Mouse (Mus musculus) heart, adult 2 months (tissue): ENCODE results near the gene H2al1i. TPM values are rescaled to one million over a fixed set of nuclear protein-coding genes. Genes with fewer than 3 reads are reported as not detected.

Experiments used
- DNase-seq, 2 experiments: peaks; one replicate each; pipeline ENCODE4 v3.0.0; 2021
- H3K27ac ChIP-seq: fragments of 200-600 bp; 2 replicates; pipeline ENCODE4 v1.8.1; 2022
- H3K27me3 ChIP-seq: fragments of 200-500 bp; 2 replicates; pipeline ENCODE4 v1.6.1; 2012; ENCODE audit warnings: mild to moderate bottlenecking, low read length, inconsistent platforms, mixed read lengths; ENCODE audit not compliant: control insufficient read depth, insufficient read depth
- H3K36me3 ChIP-seq: fragments of 200-500 bp; 2 replicates; pipeline ENCODE4 v1.6.1; 2012; ENCODE audit warnings: low read length, inconsistent platforms; ENCODE audit not compliant: control insufficient read depth, insufficient read depth
- H3K4me1 ChIP-seq: fragments of 200-500 bp; 2 replicates; pipeline ENCODE4 v1.6.1; 2011; ENCODE audit warnings: low read length; ENCODE audit not compliant: control insufficient read depth, insufficient read depth
- H3K4me3 ChIP-seq: fragments of 200-600 bp; 2 replicates; pipeline ENCODE4 v1.8.1; 2022
- H3K79me2 ChIP-seq: fragments of 200-500 bp; replicated peaks from 2 replicates; pipeline ENCODE4 v1.6.1; 2012; ENCODE audit warnings: mild to moderate bottlenecking, inconsistent platforms, low read length, moderate library complexity, mixed read lengths; ENCODE audit not compliant: control insufficient read depth, insufficient read depth
- H3K9ac ChIP-seq: fragments of 200-500 bp; 2 replicates; pipeline ENCODE4 v1.6.1; 2012; ENCODE audit warnings: low read depth, mild to moderate bottlenecking, control low read depth, inconsistent platforms, low read length, mixed read lengths
- CTCF ChIP-seq: fragments of 200-600 bp; IDR thresholded peaks from 2 replicates; pipeline ENCODE4 v1.8.1; 2022; ENCODE audit warnings: antibody characterized with exemption, mild to moderate bottlenecking, moderate library complexity
- EP300 ChIP-seq: fragments of 200-500 bp; IDR thresholded peaks from 2 replicates; pipeline ENCODE4 v1.6.1; 2011; ENCODE audit warnings: low read depth, low read length, control low read depth; ENCODE audit not compliant: insufficient read depth
- POLR2A ChIP-seq: fragments of 200-500 bp; IDR thresholded peaks from 2 replicates; pipeline ENCODE4 v1.6.1; 2011; ENCODE audit warnings: mild to moderate bottlenecking, low read depth, low read length, control low read depth; ENCODE audit not compliant: insufficient read depth
- WGBS: fragments of 180-500 bp; shearing (Covaris S2); methylation state at CpG from one replicate; pipeline ENCODE4 v1.1.7; 2018; 5-methylcytosine and 5-hydroxymethylcytosine counted together
- intact Hi-C: fragments of 180-260 bp; cut with DNase I; formaldehyde crosslinking; loops from one replicate; pipeline ENCODE4 v1.15.1; 2025
- polyA plus RNA-seq: library from polyadenylated mRNA; depleted of rRNA; stranded (reverse); fragments of >200 nt; gene quantifications from 2 replicates; pipeline ENCODE4 v1.2.3, GENCODE M21; 2012; rRNA removed
- total RNA-seq, 2 experiments: library from RNA; stranded (reverse); gene quantifications; 2 replicates each; pipeline ENCODE4 v1.2.3; 2021

Gene H2al1i
- total and polyA plus RNA-seq, 3 experiments, result not detected

GRCm38 (mm10) chrX:11360823-11361222 is 36.4 kb downstream of the H2al1i start:
- WGBS, result 81% methylated on average over 6 of the region's 6 CpGs
- Histone ChIP-seq H3K9ac (no peak overlapping the region), H3K4me1 (no peaks in the 10 kb centered on the region), H3K79me2 (no peaks in the 10 kb centered on the region), H3K36me3 (no peaks in the 10 kb centered on the region), H3K27ac (no peak overlapping the region), H3K4me3 (no peak overlapping the region), H3K27me3 (no peaks in the 10 kb centered on the region)
- intact Hi-C loops, result no loop called here
- TF ChIP-seq EP300, result no peak
- TF ChIP-seq POLR2A, result no peak
- TF ChIP-seq CTCF, result no peak
- DNase-seq, result no peak

- 83% methylated on average over 2 of the region's 2 CpGs for WGBS
- no peaks in the 10 kb centered on the region for H3K27me3 ChIP-seq
Measured at GRCm38 (mm10) chrX:11361261-11361660, 36.8 kb downstream of the H2al1i start.

DNA sequence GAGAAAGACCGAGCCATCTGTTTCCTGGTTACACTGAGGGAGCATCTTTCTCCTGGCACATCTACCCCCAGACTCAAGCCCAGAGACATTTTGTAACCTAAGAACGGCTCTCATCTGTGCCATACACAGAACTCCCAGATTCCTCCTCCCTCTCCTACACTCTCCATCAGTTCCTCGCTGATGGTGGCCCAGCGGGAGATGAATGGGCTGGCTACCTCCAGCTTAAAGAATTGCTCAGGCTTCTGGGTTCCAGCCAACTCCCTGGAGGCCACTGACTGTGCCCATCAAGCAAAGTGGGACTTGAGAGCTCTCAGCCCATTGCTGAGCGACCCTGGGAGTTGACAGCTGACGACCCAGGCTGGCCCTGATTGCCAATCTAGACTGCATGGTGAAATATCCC is 39.4 kb downstream of the H2al1i start:
- H3K4me1 ChIP-seq, result no peaks in the 10 kb centered on the region
- WGBS, result 67% methylated on average over 6 of the region's 6 CpGs
- intact Hi-C loops, result no loop called here
- no peaks in the 10 kb centered on the region for H3K79me2 ChIP-seq
- no peak overlapping the region for H3K4me3 ChIP-seq
- no peaks in the 10 kb centered on the region for H3K27me3 ChIP-seq
- no peaks in the 10 kb centered on the region for H3K36me3 ChIP-seq
- no peak overlapping the region for H3K9ac ChIP-seq
- no peak overlapping the region for H3K27ac ChIP-seq
- TF ChIP-seq CTCF (no peak), POLR2A (no peak), EP300 (no peak)
- no peak for DNase-seq

More at GRCm38 (mm10) chrX:11361261-11361660, 36.8 kb downstream of the H2al1i start:
- Histone ChIP-seq H3K4me1 (no peaks in the 10 kb centered on the region), H3K36me3 (no peaks in the 10 kb centered on the region), H3K9ac (no peak overlapping the region), H3K79me2 (no peaks in the 10 kb centered on the region), H3K27ac (no peak overlapping the region), H3K4me3 (no peak overlapping the region)
- no peak for DNase-seq
- TF ChIP-seq POLR2A, result no peak
- TF ChIP-seq EP300, result no peak
- no peak for TF ChIP-seq CTCF
- intact Hi-C loops, result no loop called here

GRCm38 (mm10) chrX:11365151-11365550 is 40.7 kb downstream of the H2al1i start:
- H3K4me1 ChIP-seq, result no peaks in the 10 kb centered on the region
- no peak for DNase-seq
- H3K4me3 ChIP-seq, result no peak overlapping the region
- H3K79me2 ChIP-seq, result no peaks in the 10 kb centered on the region
- intact Hi-C loops, result no loop called here
- H3K36me3 ChIP-seq, result no peaks in the 10 kb centered on the region
- H3K9ac ChIP-seq, result no peak overlapping the region
- H3K27me3 ChIP-seq, result no peaks in the 10 kb centered on the region
- no peak overlapping the region for H3K27ac ChIP-seq
- no peak for TF ChIP-seq POLR2A
- TF ChIP-seq EP300, result no peak
- no peak for TF ChIP-seq CTCF
- 77% methylated on average over 12 of the region's 12 CpGs for WGBS

Other genes with a start within 250 kb of the H2al1i start
- not detected for gene H2al1a, start 25.4 kb upstream of the H2al1i start, total RNA-seq
- not detected in 2 replicates for gene H2al1a, start 25.4 kb upstream of the H2al1i start, polyA plus RNA-seq
- not detected for gene H2al1b, start 22.2 kb upstream of the H2al1i start, total RNA-seq
- gene H2al1b, start 22.2 kb upstream of the H2al1i start, polyA plus RNA-seq, result not detected in 2 replicates
- gene H2al1c, start 19.0 kb upstream of the H2al1i start, total RNA-seq, result not detected
- gene H2al1c, start 19.0 kb upstream of the H2al1i start, polyA plus RNA-seq, result not detected in 2 replicates
- not detected for gene H2al1d, start 15.8 kb upstream of the H2al1i start, total RNA-seq
- not detected in 2 replicates for gene H2al1d, start 15.8 kb upstream of the H2al1i start, polyA plus RNA-seq
- not detected for gene H2al1e, start 12.7 kb upstream of the H2al1i start, total RNA-seq
- gene H2al1e, start 12.7 kb upstream of the H2al1i start, polyA plus RNA-seq, result not detected in 2 replicates
- gene H2al1f, start 9.5 kb upstream of the H2al1i start, total RNA-seq, result not detected
- not detected in 2 replicates for gene H2al1f, start 9.5 kb upstream of the H2al1i start, polyA plus RNA-seq
- gene H2al1g, start 6.4 kb upstream of the H2al1i start, total RNA-seq, result not detected
- not detected in 2 replicates for gene H2al1g, start 6.4 kb upstream of the H2al1i start, polyA plus RNA-seq
- not detected for gene H2al1h, start 3.2 kb upstream of the H2al1i start, total RNA-seq
- not detected in 2 replicates for gene H2al1h, start 3.2 kb upstream of the H2al1i start, polyA plus RNA-seq
- not detected for gene H2al1j, start 3.2 kb downstream of the H2al1i start, total RNA-seq
- gene H2al1j, start 3.2 kb downstream of the H2al1i start, polyA plus RNA-seq, result not detected in 2 replicates